In the genomic region with DNA sequence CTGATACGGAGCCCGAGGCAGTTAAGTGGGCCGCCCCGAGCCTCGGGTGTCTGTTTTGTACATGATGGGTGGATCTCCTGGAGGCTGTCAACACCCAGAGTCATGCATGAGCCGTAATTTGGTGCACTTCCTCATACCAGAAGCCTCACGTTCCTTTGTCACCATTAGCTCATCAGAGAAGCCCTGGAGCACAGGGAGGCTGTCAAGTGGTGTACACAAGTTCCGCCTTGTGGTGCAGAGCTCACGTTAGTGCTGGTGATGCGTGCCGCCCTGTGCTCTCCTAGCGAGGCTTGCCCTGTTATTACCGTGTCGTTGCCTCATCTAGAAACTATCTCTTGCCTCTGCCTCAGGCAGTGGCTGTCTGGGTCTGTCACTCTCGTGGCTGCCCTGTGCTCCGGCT, we compare ENCODE assay signal across 10 mouse cellular contexts. TPM values are rescaled to one million over a fixed set of nuclear protein-coding genes. Genes with fewer than 3 reads are reported as not detected.
DNase-seq lines count a peak whose midpoint lies in the region; ATAC-seq and TF ChIP-seq lines count a peak whose summit lies in the region.
"Had no signal": no experiment of that assay in that cellular context is flagged by ENCODE, and none has a peak within 500 bp of the region (broad histone marks: within the 10 kb centered on the region; RNA-seq: fewer than 3 reads in every experiment).

No protein-coding gene starts in this region.

- no peaks in the 10 kb centered on the region for H3K4me1 ChIP-seq in lung, postnatal 0 days (ENCODE audit: insufficient read depth, low read depth, low read length)
- H3K4me1 ChIP-seq in hindbrain, embryonic 13.5 days (replicated peaks) = peaks cover 25% of the 10 kb centered on the region

- peak; percentile 25 for DNase-seq in adrenal gland, postnatal 14 days
- DNase-seq in adrenal gland, postnatal 4 days (ENCODE audit: low spot score in 2 of 2) = no peak
- DNase-seq in lung, postnatal 0 days (ENCODE audit: low spot score) = no peak
- DNase-seq in lung, adult 18-20 months = no peak
- DNase-seq in splenic B cell, adult 2 months (ENCODE audit: low read depth, low spot score) = peak; percentile 47
- DNase-seq in left cerebral cortex, postnatal 36 days (ENCODE audit: low spot score in 2 of 2) = no peak
- DNase-seq in layer of hippocampus, postnatal 25 days (ENCODE audit: extremely low spot score in 1 of 2, low spot score in 1 of 2) = no peak
- DNase-seq: cerebellum, postnatal 36 days; lung, embryonic 14.5 days had no signal

- H3K4me2 ChIP-seq in lung, postnatal 0 days (replicated peaks; ENCODE audit: low read depth, low read length) = no peak overlapping the region
- H3K4me2 ChIP-seq in hindbrain, embryonic 13.5 days = no peak overlapping the region
- H3K4me2 ChIP-seq: lung, embryonic 14.5 days had no signal

- no peak for TF ChIP-seq CTCF in lung, postnatal 0 days (IDR thresholded peaks at IDR 0.05)

- H3K27ac ChIP-seq in lung, postnatal 0 days (ENCODE audit: low read length) = no peak overlapping the region
- no peak overlapping the region for H3K27ac ChIP-seq in hindbrain, embryonic 13.5 days

- 0 out of 2 replicates have a peak, but pooled peaks have one; percentile 11 for ATAC-seq in lung, postnatal 0 days
- no peak for ATAC-seq in hindbrain, embryonic 13.5 days (ENCODE audit: low FRiP score)

- no peak for TF ChIP-seq EP300 in lung, postnatal 0 days (IDR thresholded peaks at IDR 0.05)

- 70% methylated on average over 16 of the region's 16 CpGs for WGBS in lung, postnatal 0 days
- 58% methylated on average over 16 of the region's 16 CpGs for WGBS in hindbrain, embryonic 13.5 days

- intact Hi-C loops in left cerebral cortex, postnatal 36 days (cut with DNase I) = no loop called here

- H3K36me3 ChIP-seq in lung, postnatal 0 days (ENCODE audit: insufficient read depth, low read length) = peaks cover 22% of the 10 kb centered on the region
- peaks cover 31% of the 10 kb centered on the region for H3K36me3 ChIP-seq in hindbrain, embryonic 13.5 days
- peaks cover 8% of the 10 kb centered on the region for H3K36me3 ChIP-seq in splenic B cell, adult 2 months (ENCODE audit: control insufficient read depth, insufficient read depth, low read length, poor library complexity, severe bottlenecking)

- H3K9ac ChIP-seq in lung, postnatal 0 days (replicated peaks; ENCODE audit: low read depth) = no peak overlapping the region
- peak overlapping the region; percentile 20; the same call in 1 of the 2 replicates for H3K9ac ChIP-seq in hindbrain, embryonic 13.5 days
- H3K9ac ChIP-seq: lung, embryonic 14.5 days had no signal

- no peaks in the 10 kb centered on the region for H3K9me3 ChIP-seq in lung, postnatal 0 days (ENCODE audit: low read length)
- no peaks in the 10 kb centered on the region for H3K9me3 ChIP-seq in hindbrain, embryonic 13.5 days

- no peaks in the 10 kb centered on the region for H3K27me3 ChIP-seq in lung, postnatal 0 days (replicated peaks; ENCODE audit: insufficient read depth, low read length)
- no peaks in the 10 kb centered on the region for H3K27me3 ChIP-seq in hindbrain, embryonic 13.5 days
- H3K27me3 ChIP-seq in splenic B cell, adult 2 months (ENCODE audit: control insufficient read depth, insufficient read depth, low read length, poor library complexity, severe bottlenecking) = no peaks in the 10 kb centered on the region

- H3K4me3 ChIP-seq in lung, postnatal 0 days (ENCODE audit: low read depth, low read length) = no peak overlapping the region
- H3K4me3 ChIP-seq in hindbrain, embryonic 13.5 days = no peak overlapping the region

RNA-seq across cellular contexts. Expression of gene Npepl1, which starts 6.8 kb away (rescaled TPM):
- total RNA-seq in adrenal gland, postnatal 14 days (2021) = 65.4 and 71.0 TPM in 2 replicates
- total RNA-seq in adrenal gland, postnatal 4 days (2021) = 10 to 100 TPM; 88.2 to 90.6 TPM
- 58.0 and 60.2 TPM in 2 replicates for polyA plus RNA-seq in lung, postnatal 0 days (2015; fragmentation: Nextera tagmentation; extraction: Ambion mirVana)
- polyA plus RNA-seq in hindbrain, embryonic 13.5 days (2015; fragmentation: Nextera tagmentation; extraction: Ambion mirVana) = 15.0 and 15.5 TPM in 2 replicates
- 10 to 100 TPM; 12.1 to 12.4 TPM for total RNA-seq in left cerebral cortex, postnatal 36 days (2021)
- 10 to 100 TPM; 12.2 to 12.8 TPM for total RNA-seq in layer of hippocampus, postnatal 25 days (2021)

RNA-seq across cellular contexts. Expression of gene Stx16, which starts 40.8 kb away (rescaled TPM):
- total RNA-seq in adrenal gland, postnatal 14 days (2021) = 33.8 and 37.5 TPM in 2 replicates
- 10 to 100 TPM; 42.0 to 54.8 TPM for total RNA-seq in adrenal gland, postnatal 4 days (2021)
- 5.2 and 7.3 TPM in 2 replicates for polyA plus RNA-seq in lung, postnatal 0 days (2015; fragmentation: Nextera tagmentation; extraction: Ambion mirVana)
- 9.6 and 11.9 TPM in 2 replicates for polyA plus RNA-seq in hindbrain, embryonic 13.5 days (2015; fragmentation: Nextera tagmentation; extraction: Ambion mirVana)
- 10 to 100 TPM; 51.0 to 65.6 TPM for total RNA-seq in left cerebral cortex, postnatal 36 days (2021)
- total RNA-seq in layer of hippocampus, postnatal 25 days (2021) = 10 to 100 TPM; 54.0 to 62.2 TPM

Comparison
In these comparisons a context has a peak if more than half of its experiments do, and no peak if none do; other contexts are left out.
1. DNase-seq: peak in adrenal gland, postnatal 14 days (single experiment) and splenic B cell, adult 2 months (single experiment); none in adrenal gland, postnatal 4 days (0 of 2), lung, postnatal 0 days (single experiment), lung, adult 18-20 months (0 of 2), left cerebral cortex, postnatal 36 days (0 of 2) and layer of hippocampus, postnatal 25 days (0 of 2).